Mouse (Mus musculus) NIH3T3 (cell line): Measurements from ENCODE around the gene Abtb2.
A peak's percentile ranks its signal among the peaks of the same experiment; 100 is the strongest.

Experiments
- DNase-seq: peaks from one replicate; pipeline ENCODE4 v3.0.0-alpha.2; 2012; ENCODE audit warnings: low read depth

Gene Abtb2

GRCm38 (mm10) chr2:103618407-103618806 lies 52.3 kb downstream of the Abtb2 start:
- DNase-seq = no peak

DNA sequence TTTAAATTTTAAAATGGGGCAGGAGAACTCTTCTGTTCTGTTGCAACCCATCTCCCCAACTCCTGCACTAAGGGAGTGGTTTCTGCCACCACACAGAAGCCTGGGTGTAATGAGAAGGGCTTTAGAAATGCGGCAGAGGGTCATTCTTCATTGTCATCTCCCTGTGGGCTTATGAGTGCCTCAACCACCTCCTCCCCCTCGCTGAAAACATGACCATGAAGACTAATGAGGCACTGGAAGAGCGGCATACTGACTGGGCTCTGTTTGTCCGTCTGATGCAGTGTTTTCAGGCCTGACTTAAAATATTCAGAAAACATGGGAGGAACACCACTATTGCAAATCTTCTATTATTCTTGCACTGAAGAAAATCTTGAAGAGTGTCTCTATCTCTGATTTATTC lies 56.8 kb downstream of the Abtb2 start:
- DNase-seq = no peak

DNA sequence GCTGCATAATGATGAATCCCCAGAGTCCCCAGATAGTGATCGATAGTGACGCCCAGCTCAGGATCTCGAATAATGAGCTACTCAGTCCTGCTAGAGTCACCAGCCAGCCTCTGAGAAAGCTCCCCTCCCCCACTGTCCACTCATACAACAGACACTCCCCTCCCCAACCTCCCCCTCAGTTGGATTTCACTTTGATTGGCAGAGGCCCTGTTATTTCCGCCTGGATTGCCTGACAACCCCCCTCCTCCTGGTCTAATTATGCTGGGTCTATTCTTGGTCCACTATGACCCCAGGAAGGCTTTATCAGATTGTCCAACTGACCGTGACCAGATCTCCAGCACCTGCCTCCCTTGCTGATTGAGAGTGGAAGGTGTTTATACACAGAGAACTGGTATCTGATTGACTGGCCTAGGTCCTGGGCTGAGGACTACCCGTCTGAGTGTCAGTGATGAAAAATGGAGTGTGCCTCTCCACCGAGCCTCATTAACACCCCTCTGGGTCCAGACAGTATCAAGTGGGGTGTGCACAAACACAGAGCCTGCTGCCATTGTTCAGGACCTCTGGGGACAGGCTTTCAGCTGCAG lies 59.3 kb downstream of the Abtb2 start:
- DNase-seq = no peak

GRCm38 (mm10) chr2:103627101-103627500 lies 61.0 kb downstream of the Abtb2 start:
- no peak for DNase-seq

DNA sequence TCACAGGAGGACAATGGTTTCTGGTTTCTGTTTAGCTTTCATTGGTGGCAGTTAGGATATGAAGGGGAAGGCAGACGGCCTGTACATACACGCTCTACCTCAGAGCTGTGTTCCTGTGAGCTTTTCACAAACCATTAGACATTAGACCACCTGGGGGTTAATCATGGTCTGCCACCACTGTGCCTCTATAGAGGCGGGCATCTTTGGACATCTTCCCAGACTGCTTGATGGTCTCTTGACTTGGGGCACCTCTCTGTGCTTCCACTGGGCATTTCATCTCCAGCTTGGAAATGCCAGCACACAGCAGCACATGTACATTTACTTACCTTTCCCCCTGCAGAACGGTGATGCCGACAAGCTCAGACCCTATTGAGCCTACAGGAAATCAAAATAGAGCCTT lies 63.8 kb downstream of the Abtb2 start:
- no peak for DNase-seq

- peak; percentile 72 for DNase-seq
Observed at GRCm38 (mm10) chr2:103631293-103631717, 65.2 kb downstream of the Abtb2 start.

GRCm38 (mm10) chr2:103632136-103632925 lies 66.2 kb downstream of the Abtb2 start:
- DNase-seq = no peak

- DNase-seq = peak; percentile 87
Observed at GRCm38 (mm10) chr2:103632926-103633250, 66.8 kb downstream of the Abtb2 start.

GRCm38 (mm10) chr2:103635731-103636487 lies 69.8 kb downstream of the Abtb2 start:
- DNase-seq = no peak

GRCm38 (mm10) chr2:103637385-103637784 lies 71.3 kb downstream of the Abtb2 start:
- no peak for DNase-seq

DNA sequence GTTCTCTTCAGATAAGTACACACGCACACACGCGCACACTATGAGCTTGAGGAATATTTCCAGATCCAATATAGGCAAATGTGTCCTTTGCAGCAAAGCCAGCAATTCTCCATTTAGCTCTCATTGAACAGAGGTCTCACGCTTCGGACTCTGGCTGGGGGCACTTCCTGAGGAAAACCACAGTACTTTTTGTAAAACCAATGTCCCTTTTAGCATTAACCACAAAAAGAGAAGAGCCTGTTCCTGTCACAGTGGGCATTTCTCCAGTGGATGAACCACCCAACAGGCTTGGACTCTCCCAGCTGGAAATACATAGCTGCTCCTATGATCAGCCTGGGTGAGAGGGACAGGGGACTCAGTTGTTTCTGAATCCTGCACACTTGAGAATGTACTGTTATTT lies 71.8 kb downstream of the Abtb2 start:
- DNase-seq = no peak

DNA sequence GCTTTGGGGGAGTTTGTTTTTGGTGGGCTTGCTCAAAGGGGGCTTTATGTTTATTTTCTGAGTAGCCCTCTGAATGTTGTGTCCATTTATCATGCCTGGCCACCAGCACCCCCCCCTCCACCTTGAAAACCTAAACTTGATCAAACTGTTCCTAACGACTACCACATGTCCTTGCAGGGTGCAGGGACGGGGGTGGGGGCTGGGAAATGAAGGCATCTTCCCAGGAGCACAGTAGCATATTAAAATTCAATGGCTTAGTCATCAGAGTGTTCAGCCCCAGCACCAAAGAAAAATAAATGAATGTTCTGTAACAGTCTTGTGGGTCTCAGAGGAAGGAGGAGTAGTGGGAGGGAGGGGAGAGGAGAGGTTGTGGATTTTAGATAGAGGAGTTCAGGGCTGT lies 73.6 kb downstream of the Abtb2 start:
- DNase-seq = peak; percentile 39

DNA sequence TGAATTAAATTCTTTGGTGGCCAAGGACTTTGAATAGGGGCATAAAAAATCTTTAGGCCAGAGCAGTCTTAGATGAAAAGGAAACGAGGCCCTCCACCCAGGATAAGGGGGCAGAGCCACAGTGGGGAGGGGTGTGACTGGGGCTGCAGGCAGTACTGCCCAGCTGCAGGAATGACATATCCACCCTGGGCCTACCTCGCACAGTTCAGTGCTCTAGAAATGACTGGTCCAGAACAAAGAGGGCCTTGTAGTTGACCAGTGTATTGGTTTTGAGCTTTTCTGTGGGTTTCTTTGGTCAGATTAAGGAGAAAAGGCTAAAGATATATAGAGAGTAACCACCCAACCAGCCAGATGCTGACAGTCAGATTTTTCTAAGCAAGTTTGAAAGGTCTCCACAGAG lies 74.8 kb downstream of the Abtb2 start:
- DNase-seq = no peak

GRCm38 (mm10) chr2:103643584-103644211 lies 77.6 kb downstream of the Abtb2 start:
- DNase-seq = no peak

GRCm38 (mm10) chr2:103644418-103644817 lies 78.3 kb downstream of the Abtb2 start:
- no peak for DNase-seq

DNA sequence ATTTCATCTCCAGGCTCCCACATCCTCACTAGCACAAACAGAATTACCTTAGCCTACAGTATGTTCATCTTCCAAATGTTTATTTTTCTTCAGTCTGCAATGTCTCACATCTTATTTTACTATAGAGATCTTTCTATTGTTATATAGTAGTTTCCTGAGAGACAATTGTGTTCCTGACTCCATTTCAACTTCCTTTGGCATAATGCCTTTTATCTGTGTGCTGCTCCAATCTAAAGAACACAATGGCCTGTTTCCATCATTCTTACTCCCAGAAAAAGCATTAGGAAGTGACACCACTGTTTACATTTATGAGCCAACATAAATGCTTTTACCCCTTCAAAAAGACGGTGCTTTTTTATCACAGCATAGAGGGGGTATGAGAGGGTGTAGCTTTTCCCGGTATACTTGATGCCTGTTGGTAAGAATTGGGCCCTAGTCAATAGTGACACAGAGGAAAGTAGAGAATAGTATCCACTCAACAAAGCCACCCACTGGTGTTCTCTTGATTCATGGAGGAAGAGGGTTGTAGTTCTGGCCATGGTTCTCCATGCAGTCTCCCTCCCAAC lies 84.3 kb downstream of the Abtb2 start:
- DNase-seq = no peak

GRCm38 (mm10) chr2:103652121-103652520 lies 86.0 kb downstream of the Abtb2 start:
- no peak for DNase-seq

GRCm38 (mm10) chr2:103655037-103655436 lies 88.9 kb downstream of the Abtb2 start:
- no peak for DNase-seq

DNA sequence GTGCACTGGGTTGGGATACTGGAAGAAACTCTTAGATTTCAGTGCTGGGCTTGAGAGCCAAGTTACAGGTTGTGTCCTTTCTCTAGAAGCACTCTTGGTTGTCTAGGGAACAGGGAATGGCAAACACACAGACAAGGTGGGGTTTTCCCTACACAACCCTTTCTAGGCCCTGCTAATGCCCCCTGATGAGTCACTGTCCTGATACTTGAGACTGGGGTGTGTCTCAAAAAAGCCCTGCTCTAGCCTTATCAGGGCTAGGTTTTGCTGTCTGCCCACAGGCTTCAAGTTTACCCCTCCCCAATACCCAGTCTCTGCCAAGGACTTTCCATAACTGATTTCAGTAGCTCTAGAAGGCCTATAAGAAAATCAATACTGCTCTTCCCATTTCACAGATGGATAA lies 89.9 kb downstream of the Abtb2 start:
- peak; percentile 69 for DNase-seq

GRCm38 (mm10) chr2:103659167-103659566 lies 93.1 kb downstream of the Abtb2 start:
- DNase-seq = no peak

DNA sequence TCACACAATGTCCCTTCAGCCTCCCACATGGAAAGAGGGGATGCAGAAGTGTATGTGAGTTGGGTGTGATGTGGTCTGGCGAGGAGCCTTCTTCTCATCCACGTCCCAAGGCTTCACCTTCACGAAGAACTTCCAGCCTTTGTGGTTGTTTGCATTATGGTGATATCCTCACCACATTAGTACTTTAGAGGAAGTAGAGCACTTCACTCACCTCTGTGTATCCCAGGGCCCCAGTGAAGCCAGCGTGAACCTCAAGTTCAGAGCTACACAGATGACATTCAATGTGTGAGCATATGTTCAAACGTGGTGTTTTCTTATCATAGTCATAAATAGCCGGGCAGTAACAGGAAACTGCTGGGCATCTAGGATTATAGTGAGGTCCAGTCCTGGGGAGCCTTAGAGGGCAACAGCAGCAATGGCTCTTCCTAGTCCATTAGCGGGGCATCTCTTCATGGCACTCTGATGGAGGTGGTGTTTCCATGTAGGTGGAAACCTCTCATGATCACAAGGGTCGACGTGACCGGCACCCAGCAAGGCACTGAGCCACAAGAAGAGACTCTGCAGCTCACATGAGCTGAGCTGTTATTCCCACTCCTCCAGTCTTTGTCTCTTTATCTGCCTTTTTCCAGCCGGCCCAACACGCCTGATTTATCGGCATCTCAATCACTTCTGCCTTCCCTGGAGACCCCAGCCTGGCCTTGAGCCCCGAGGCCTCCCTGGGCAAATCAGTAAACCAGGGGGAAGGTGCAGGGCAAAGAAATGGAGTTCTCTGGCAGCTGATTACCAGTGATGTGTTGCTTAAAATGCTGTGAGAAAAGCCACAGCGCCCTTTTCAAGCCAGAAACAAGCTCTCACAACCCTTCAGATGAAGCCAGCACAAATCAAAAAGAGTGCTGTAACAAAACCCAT lies 93.8 kb downstream of the Abtb2 start:
- DNase-seq = no peak
